Mouse (Mus musculus) intestine, embryonic 15.5 days (tissue): ENCODE data around the gene Tshb. TPM values are rescaled to one million over a fixed set of nuclear protein-coding genes. Genes with fewer than 3 reads are reported as not detected.

Source experiments
- ATAC-seq: fragments of 200-750 bp; cut with Nextera tagmentation; 2 replicates; pipeline ENCODE4 v1.8.0; 2017; ENCODE audit warnings: moderate TSS enrichment, moderate library complexity
- H3K27ac ChIP-seq: fragments of 300-500 bp; sonication (generic); 2 replicates; pipeline ENCODE4 v1.5.1; 2015; ENCODE audit warnings: mild to moderate bottlenecking, inconsistent platforms
- H3K27me3 ChIP-seq: fragments of 300-500 bp; sonication (generic); replicated peaks from 2 replicates; pipeline ENCODE4 v1.6.1; 2015; ENCODE audit warnings: inconsistent platforms
- H3K36me3 ChIP-seq: fragments of 300-500 bp; sonication (generic); 2 replicates; pipeline ENCODE4 v1.6.1; 2015; ENCODE audit warnings: inconsistent platforms
- H3K4me1 ChIP-seq: fragments of 300-500 bp; sonication (generic); replicated peaks from 2 replicates; pipeline ENCODE4 v1.6.1; 2015; ENCODE audit warnings: inconsistent platforms
- H3K4me2 ChIP-seq: fragments of 300-500 bp; sonication (generic); replicated peaks from 2 replicates; pipeline ENCODE4 v1.6.1; 2015; ENCODE audit warnings: mild to moderate bottlenecking, inconsistent platforms
- H3K4me3 ChIP-seq: fragments of 300-500 bp; sonication (generic); replicated peaks from 2 replicates; pipeline ENCODE4 v1.5.1; 2015; ENCODE audit warnings: inconsistent platforms
- H3K9ac ChIP-seq: fragments of 300-500 bp; sonication (generic); 2 replicates; pipeline ENCODE4 v1.6.1; 2015; ENCODE audit warnings: inconsistent platforms
- H3K9me3 ChIP-seq: fragments of 300-500 bp; sonication (generic); 2 replicates; pipeline ENCODE4 v1.6.1; 2016; ENCODE audit warnings: inconsistent platforms
- WGBS: fragments of 180-500 bp; shearing (Covaris S2); methylation state at CpG from one replicate; pipeline ENCODE4 v1.1.7; 2015; 5-methylcytosine and 5-hydroxymethylcytosine counted together
- polyA plus RNA-seq: library from polyadenylated mRNA; unstranded; fragments of >200 nt; fragmentation: Nextera tagmentation; extraction: Ambion mirVana; gene quantifications from 2 replicates; pipeline ENCODE4 v1.2.1, GENCODE M21; 2015

The Tshb gene
- polyA plus RNA-seq, 1 experiment from 2014 or later: 0.11 TPM

- WGBS: 57% methylated on average over 6 of the region's 6 CpGs
- Histone ChIP-seq H3K36me3 (no peaks in the 10 kb centered on the region), H3K4me3 (peak overlapping the region; percentile 69), H3K4me1 (peaks cover 9% of the 10 kb centered on the region), H3K27ac (no peak overlapping the region), H3K9me3 (no peaks in the 10 kb centered on the region), H3K9ac (peak overlapping the region; percentile 64), H3K27me3 (no peaks in the 10 kb centered on the region), H3K4me2 (peak overlapping the region; percentile 90)
- no peak for ATAC-seq
These were observed 46.9 kb downstream of the Tshb start for GRCm38 (mm10) chr3:102735638-102736037.

GRCm38 (mm10) chr3:102735031-102735558 is 47.4 kb downstream of the Tshb start:
- Histone ChIP-seq H3K27me3 (no peaks in the 10 kb centered on the region), H3K4me1 (peaks cover 9% of the 10 kb centered on the region), H3K4me2 (peak overlapping the region; percentile 90), H3K9ac (peak overlapping the region; percentile 64), H3K36me3 (no peaks in the 10 kb centered on the region), H3K27ac (peak overlapping the region; percentile 81), H3K4me3 (peak overlapping the region; percentile 69), H3K9me3 (no peaks in the 10 kb centered on the region)
- ATAC-seq: peak; percentile 75
- WGBS: under 1% methylated on average over 33 of the region's 33 CpGs

- H3K9ac ChIP-seq: peak within 1 kb of the TSS; percentile 64
- peak within 1 kb of the TSS; percentile 81 for H3K27ac ChIP-seq
- H3K4me2 ChIP-seq: peak within 1 kb of the TSS; percentile 90
- ATAC-seq: peak; percentile 92
- H3K36me3 ChIP-seq: no peaks in the 10 kb centered on the region
- no peaks in the 10 kb centered on the region for H3K9me3 ChIP-seq
- H3K27me3 ChIP-seq: no peaks in the 10 kb centered on the region
- peaks cover 9% of the 10 kb centered on the region for H3K4me1 ChIP-seq
- peak within 1 kb of the TSS; percentile 69 for H3K4me3 ChIP-seq
- under 1% methylated on average over 49 of the region's 54 CpGs for WGBS
These were observed 48.0 kb downstream of the Tshb start, which contains the start of gene Tspan2 for GRCm38 (mm10) chr3:102734313-102735030. Gene Tspan2 (plus strand): TSS chr3:102734529.

- H3K4me2 ChIP-seq: peak overlapping the region; percentile 90
- H3K4me1 ChIP-seq: peaks cover 9% of the 10 kb centered on the region
- H3K4me3 ChIP-seq: peak overlapping the region; percentile 69
- H3K27me3 ChIP-seq: no peaks in the 10 kb centered on the region
- H3K9ac ChIP-seq: peak overlapping the region; percentile 64
- H3K9me3 ChIP-seq: no peaks in the 10 kb centered on the region
- no peaks in the 10 kb centered on the region for H3K36me3 ChIP-seq
- no peak for ATAC-seq
- peak overlapping the region; percentile 81 for H3K27ac ChIP-seq
- WGBS: 32% methylated on average over 6 of the region's 6 CpGs
These were observed 48.6 kb downstream of the Tshb start for GRCm38 (mm10) chr3:102733936-102734312.

GRCm38 (mm10) chr3:102733050-102733449 is 49.5 kb downstream of the Tshb start:
- no peak overlapping the region for H3K27ac ChIP-seq
- H3K36me3 ChIP-seq: no peaks in the 10 kb centered on the region
- no peaks in the 10 kb centered on the region for H3K27me3 ChIP-seq
- no peak overlapping the region for H3K9ac ChIP-seq
- peaks cover 9% of the 10 kb centered on the region for H3K4me1 ChIP-seq
- 85% methylated on average over 3 of the region's 3 CpGs for WGBS
- H3K4me2 ChIP-seq: no peak overlapping the region
- no peak overlapping the region for H3K4me3 ChIP-seq
- H3K9me3 ChIP-seq: no peaks in the 10 kb centered on the region
- ATAC-seq: no peak

- Histone ChIP-seq H3K9ac (no peak overlapping the region), H3K4me2 (no peak overlapping the region), H3K36me3 (no peaks in the 10 kb centered on the region), H3K27me3 (no peaks in the 10 kb centered on the region), H3K27ac (no peak overlapping the region), H3K4me1 (peaks cover 9% of the 10 kb centered on the region), H3K9me3 (no peaks in the 10 kb centered on the region), H3K4me3 (no peak overlapping the region)
- ATAC-seq: no peak
- WGBS: 78% methylated on average over 4 of the region's 4 CpGs
These were observed 49.9 kb downstream of the Tshb start for GRCm38 (mm10) chr3:102732619-102733018.

GRCm38 (mm10) chr3:102731112-102731511 is 51.4 kb downstream of the Tshb start:
- Histone ChIP-seq H3K9me3 (no peaks in the 10 kb centered on the region), H3K4me1 (peaks cover 5% of the 10 kb centered on the region), H3K4me3 (no peak overlapping the region), H3K36me3 (no peaks in the 10 kb centered on the region), H3K4me2 (no peak overlapping the region), H3K27me3 (no peaks in the 10 kb centered on the region), H3K9ac (no peak overlapping the region), H3K27ac (no peak overlapping the region)
- WGBS: 69% methylated on average over 3 of the region's 3 CpGs
- ATAC-seq: no peak

GRCm38 (mm10) chr3:102729416-102729815 is 53.1 kb downstream of the Tshb start:
- Histone ChIP-seq H3K27ac (no peak overlapping the region), H3K4me1 (peaks cover 5% of the 10 kb centered on the region), H3K36me3 (no peaks in the 10 kb centered on the region), H3K4me3 (no peak overlapping the region), H3K27me3 (no peaks in the 10 kb centered on the region), H3K9me3 (no peaks in the 10 kb centered on the region), H3K9ac (no peak overlapping the region), H3K4me2 (no peak overlapping the region)
- no peak for ATAC-seq
- WGBS: 56% methylated on average over 5 of the region's 5 CpGs

Other genes starting within 250 kb of the Tshb start
- gene Tspan2, start 48.2 kb downstream of the Tshb start, polyA plus RNA-seq: 15.2 and 15.4 TPM in 2 replicates
- not detected in 2 replicates for gene Sycp1, start 153.4 kb upstream of the Tshb start, polyA plus RNA-seq
- gene Nr1h5, start 181.4 kb upstream of the Tshb start, polyA plus RNA-seq: 0.06 and 0.15 TPM in 2 replicates
- gene Sike1, start 213.0 kb upstream of the Tshb start, polyA plus RNA-seq: 46.6 and 51.9 TPM in 2 replicates
- gene Csde1, start 237.7 kb upstream of the Tshb start, polyA plus RNA-seq: 268 and 301 TPM in 2 replicates